ENCODE assay signal across 8 mouse cellular contexts in genomic region chr7:64373147-64373829, GRCm38 (mm10). TPM values are rescaled to one million over a fixed set of nuclear protein-coding genes. Genes with fewer than 3 reads are reported as not detected.
DNase-seq lines count a peak whose midpoint lies in the region; ATAC-seq and TF ChIP-seq lines count a peak whose summit lies in the region.

No protein-coding gene starts in this region.

- peaks cover 1% of the 10 kb centered on the region; the same call in 1 of the 2 replicates for H3K36me3 ChIP-seq in testis, adult 2 months (ENCODE audit: control insufficient read depth, insufficient read depth, low read length)
- peaks cover 54% of the 10 kb centered on the region for H3K36me3 ChIP-seq in embryonic facial prominence, embryonic 14.5 days (ENCODE audit: control insufficient read depth, insufficient read depth, low read length)
- peaks cover 26% of the 10 kb centered on the region for H3K36me3 ChIP-seq in intestine, postnatal 0 days (ENCODE audit: control insufficient read depth, insufficient read depth)
- peaks cover 35% of the 10 kb centered on the region for H3K36me3 ChIP-seq in neural tube, embryonic 12.5 days

- peak overlapping the region; percentile 97 for H3K4me3 ChIP-seq in testis, adult 2 months (ENCODE audit: control insufficient read depth, low read depth, low read length)
- H3K4me3 ChIP-seq in embryonic facial prominence, embryonic 14.5 days (ENCODE audit: low read depth, low read length) = peak overlapping the region; percentile 61
- peak overlapping the region; percentile 66 for H3K4me3 ChIP-seq in intestine, postnatal 0 days (ENCODE audit: low read depth, low read length)
- peak overlapping the region; percentile 57 for H3K4me3 ChIP-seq in neural tube, embryonic 12.5 days

- no peak for TF ChIP-seq CTCF in testis, adult 2 months (IDR thresholded peaks at IDR 0.05; ENCODE audit: control insufficient read depth, insufficient read depth, insufficient replicate concordance, low read depth, low read length)
- no peak for TF ChIP-seq CTCF in intestine, postnatal 0 days (IDR thresholded peaks at IDR 0.05; ENCODE audit: low read depth)

- H3K27me3 ChIP-seq in testis, adult 2 months (ENCODE audit: control insufficient read depth, insufficient read depth, low read length) = no peaks in the 10 kb centered on the region
- no peaks in the 10 kb centered on the region for H3K27me3 ChIP-seq in embryonic facial prominence, embryonic 14.5 days (replicated peaks; ENCODE audit: control insufficient read depth, insufficient read depth, low read length)
- no peaks in the 10 kb centered on the region for H3K27me3 ChIP-seq in intestine, postnatal 0 days (replicated peaks; ENCODE audit: control insufficient read depth, insufficient read depth, low read length)
- no peaks in the 10 kb centered on the region for H3K27me3 ChIP-seq in neural tube, embryonic 12.5 days (replicated peaks)

- peak overlapping the region; percentile 91 for H3K27ac ChIP-seq in testis, adult 2 months (ENCODE audit: control insufficient read depth, insufficient read depth, low read depth, low read length)
- H3K27ac ChIP-seq in embryonic facial prominence, embryonic 14.5 days (replicated peaks; ENCODE audit: low read depth, low read length) = peak overlapping the region; percentile 94
- H3K27ac ChIP-seq in intestine, postnatal 0 days (ENCODE audit: low read depth, low read length) = peak overlapping the region; percentile 90
- H3K27ac ChIP-seq in neural tube, embryonic 12.5 days = peak overlapping the region; percentile 78

- peaks cover 2% of the 10 kb centered on the region for H3K4me1 ChIP-seq in testis, adult 2 months (ENCODE audit: control insufficient read depth, insufficient read depth, low read length)
- 0 out of 2 replicates have a peak, but pooled peaks cover 7% of the 10 kb centered on the region for H3K4me1 ChIP-seq in embryonic facial prominence, embryonic 14.5 days (ENCODE audit: control insufficient read depth, insufficient read depth, low read length)
- no peaks in the 10 kb centered on the region for H3K4me1 ChIP-seq in intestine, postnatal 0 days (replicated peaks; ENCODE audit: control insufficient read depth, insufficient read depth, low read length)
- peaks cover 6% of the 10 kb centered on the region; the same call in 1 of the 2 replicates for H3K4me1 ChIP-seq in neural tube, embryonic 12.5 days

- no peak for TF ChIP-seq POLR2A in testis, adult 2 months (IDR thresholded peaks at IDR 0.05; ENCODE audit: control insufficient read depth, low read depth, low read length)

- no peaks in the 10 kb centered on the region for H3K9me3 ChIP-seq in embryonic facial prominence, embryonic 14.5 days (ENCODE audit: control insufficient read depth, low read length)
- no peaks in the 10 kb centered on the region for H3K9me3 ChIP-seq in intestine, postnatal 0 days (ENCODE audit: control insufficient read depth)
- H3K9me3 ChIP-seq in neural tube, embryonic 12.5 days = no peaks in the 10 kb centered on the region

- DNase-seq in testis, postnatal 10 days (ENCODE audit: low spot score) = no peak
- peak; percentile 24 for DNase-seq in embryonic facial prominence, embryonic 14.5 days (ENCODE audit: low spot score)
- DNase-seq in layer of hippocampus, postnatal 36 days = no peak
- DNase-seq in layer of hippocampus, postnatal 14 days (ENCODE audit: low spot score in 2 of 2) = no peak
- no peak for DNase-seq in spleen, postnatal 14 days (ENCODE audit: low spot score in 2 of 2)

- peak overlapping the region; percentile 79 for H3K9ac ChIP-seq in embryonic facial prominence, embryonic 14.5 days (ENCODE audit: low read depth, low read length)
- H3K9ac ChIP-seq in intestine, postnatal 0 days (ENCODE audit: low read depth, low read length) = peak overlapping the region; percentile 61
- H3K9ac ChIP-seq in neural tube, embryonic 12.5 days = peak overlapping the region; percentile 52

- no peak for ATAC-seq in embryonic facial prominence, embryonic 14.5 days (ENCODE audit: low read depth)
- no peak for ATAC-seq in intestine, postnatal 0 days
- peak; percentile 55 for ATAC-seq in neural tube, embryonic 12.5 days (ENCODE audit: low FRiP score, low read depth)

- 11% methylated on average over 18 of the region's 18 CpGs for WGBS in embryonic facial prominence, embryonic 14.5 days
- WGBS in intestine, postnatal 0 days = 5% methylated on average over 18 of the region's 18 CpGs
- WGBS in neural tube, embryonic 12.5 days = 15% methylated on average over 18 of the region's 18 CpGs

- peak overlapping the region; percentile 76 for H3K4me2 ChIP-seq in embryonic facial prominence, embryonic 14.5 days (ENCODE audit: low read depth, low read length)
- peak overlapping the region; percentile 62 for H3K4me2 ChIP-seq in intestine, postnatal 0 days (replicated peaks; ENCODE audit: low read depth)
- peak overlapping the region; percentile 63 for H3K4me2 ChIP-seq in neural tube, embryonic 12.5 days (replicated peaks)

RNA-seq across cellular contexts. Expression of gene Fan1, which starts 0.6 kb away (rescaled TPM):
- polyA plus RNA-seq in testis, adult 2 months (2012; rRNA removed) = 1.4 and 1.6 TPM in 2 replicates
- polyA plus RNA-seq in embryonic facial prominence, embryonic 14.5 days (2014; fragmentation: Nextera tagmentation; extraction: Ambion mirVana) = 4.0 and 5.0 TPM in 2 replicates
- polyA plus RNA-seq in intestine, postnatal 0 days (2015; fragmentation: Nextera tagmentation; extraction: Ambion mirVana) = 2.2 and 2.4 TPM in 2 replicates
- polyA plus RNA-seq in neural tube, embryonic 12.5 days (2016; fragmentation: Nextera tagmentation; extraction: Ambion mirVana) = 6.8 and 8.5 TPM in 2 replicates
- total RNA-seq in layer of hippocampus, postnatal 36 days (2021) = 10 to 100 TPM; 12.2 to 13.1 TPM
- total RNA-seq in layer of hippocampus, postnatal 14 days (2021) = 10 to 100 TPM; 10.4 to 12.1 TPM

RNA-seq across cellular contexts. Expression of gene Mphosph10, which starts 18.8 kb away (rescaled TPM):
- 2.0 and 2.5 TPM in 2 replicates for polyA plus RNA-seq in testis, adult 2 months (2012; rRNA removed)
- polyA plus RNA-seq in embryonic facial prominence, embryonic 14.5 days (2014; fragmentation: Nextera tagmentation; extraction: Ambion mirVana) = 35.4 and 36.1 TPM in 2 replicates
- 15.2 and 18.1 TPM in 2 replicates for polyA plus RNA-seq in intestine, postnatal 0 days (2015; fragmentation: Nextera tagmentation; extraction: Ambion mirVana)
- polyA plus RNA-seq in neural tube, embryonic 12.5 days (2016; fragmentation: Nextera tagmentation; extraction: Ambion mirVana) = 38.9 and 46.6 TPM in 2 replicates
- total RNA-seq in layer of hippocampus, postnatal 36 days (2021) = 10 to 100 TPM; 23.9 TPM
- total RNA-seq in layer of hippocampus, postnatal 14 days (2021) = 10 to 100 TPM; 20.6 to 23.9 TPM

RNA-seq across cellular contexts. Expression of gene Mcee, which starts 19.1 kb away (rescaled TPM):
- polyA plus RNA-seq in testis, adult 2 months (2012; rRNA removed) = 4.9 and 5.9 TPM in 2 replicates
- 62.3 and 74.1 TPM in 2 replicates for polyA plus RNA-seq in embryonic facial prominence, embryonic 14.5 days (2014; fragmentation: Nextera tagmentation; extraction: Ambion mirVana)
- 75.3 and 75.7 TPM in 2 replicates for polyA plus RNA-seq in intestine, postnatal 0 days (2015; fragmentation: Nextera tagmentation; extraction: Ambion mirVana)
- 34.8 and 40.6 TPM in 2 replicates for polyA plus RNA-seq in neural tube, embryonic 12.5 days (2016; fragmentation: Nextera tagmentation; extraction: Ambion mirVana)
- total RNA-seq in layer of hippocampus, postnatal 36 days (2021) = 10 to 100 TPM; 45.1 to 51.9 TPM
- 10 to 100 TPM; 45.3 to 60.0 TPM for total RNA-seq in layer of hippocampus, postnatal 14 days (2021)
